Mouse (Mus musculus): ENCODE measurements around the gene Kctd14. TPM values are rescaled to one million over a fixed set of nuclear protein-coding genes. Genes with fewer than 3 reads are reported as not detected.
"Not testable (repeated sequence)": the region's sequence is repeated elsewhere in the genome, so short reads cannot be mapped to it uniquely, and the experiment has no call there.

Gene Kctd14
- 1 to 10 TPM; 3.5 to 3.6 TPM for total RNA-seq (2021)
- long read RNA-seq, experiment 1, partial matches to known transcripts = 0 of 8 reads
- long read RNA-seq, experiment 1, other reads (novel, unspliced or antisense) = 8 of 8 reads
- long read RNA-seq, experiment 2, partial matches to known transcripts = 0 of 6 reads
- long read RNA-seq, experiment 2, other reads (novel, unspliced or antisense) = 4 of 6 reads

GRCm38 (mm10) chr7:97451023-97451422 lies at the start of gene Kctd14:
Gene Kctd14, plus strand, starts transcription at chr7:97451323.
- DNase-seq (ENCODE audit: low spot score in 2 of 2) = not testable (repeated sequence)

- DNase-seq (ENCODE audit: low spot score in 2 of 2) = no peak
These were observed 44.0 kb upstream of the Kctd14 start for GRCm38 (mm10) chr7:97407145-97407544.

- no peak for DNase-seq (ENCODE audit: low spot score in 2 of 2)
These were observed 40.0 kb upstream of the Kctd14 start for GRCm38 (mm10) chr7:97411106-97411505.

GRCm38 (mm10) chr7:97411575-97411974 lies 39.5 kb upstream of the Kctd14 start:
- no peak for DNase-seq (ENCODE audit: low spot score in 2 of 2)

GRCm38 (mm10) chr7:97413981-97414380 lies 37.1 kb upstream of the Kctd14 start:
- no peak for DNase-seq (ENCODE audit: low spot score in 2 of 2)

- DNase-seq (ENCODE audit: low spot score in 2 of 2) = no peak
These were observed 36.7 kb upstream of the Kctd14 start for GRCm38 (mm10) chr7:97414426-97414825.

- DNase-seq (ENCODE audit: low spot score in 2 of 2) = no peak
These were observed 36.0 kb upstream of the Kctd14 start for GRCm38 (mm10) chr7:97414915-97415687.

DNA sequence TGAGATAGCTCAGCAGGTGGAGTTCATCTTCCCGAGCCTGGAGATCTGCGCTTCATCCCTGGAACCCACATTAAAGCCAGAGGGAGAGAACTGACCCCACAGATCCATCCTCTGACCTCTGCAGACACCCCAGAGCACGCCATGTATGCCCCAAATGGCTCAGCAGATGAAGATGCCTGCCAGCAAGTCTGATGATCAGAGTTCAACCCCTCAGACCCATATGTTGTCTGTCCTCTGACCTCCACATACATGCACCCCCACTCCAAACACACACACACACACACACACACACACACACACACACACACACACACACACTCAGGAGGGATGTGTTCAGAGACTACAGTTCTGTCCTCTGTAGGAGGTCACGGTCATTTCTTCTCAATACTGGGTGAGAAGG lies 34.6 kb upstream of the Kctd14 start:
- DNase-seq (ENCODE audit: low spot score in 2 of 2) = no peak

DNA sequence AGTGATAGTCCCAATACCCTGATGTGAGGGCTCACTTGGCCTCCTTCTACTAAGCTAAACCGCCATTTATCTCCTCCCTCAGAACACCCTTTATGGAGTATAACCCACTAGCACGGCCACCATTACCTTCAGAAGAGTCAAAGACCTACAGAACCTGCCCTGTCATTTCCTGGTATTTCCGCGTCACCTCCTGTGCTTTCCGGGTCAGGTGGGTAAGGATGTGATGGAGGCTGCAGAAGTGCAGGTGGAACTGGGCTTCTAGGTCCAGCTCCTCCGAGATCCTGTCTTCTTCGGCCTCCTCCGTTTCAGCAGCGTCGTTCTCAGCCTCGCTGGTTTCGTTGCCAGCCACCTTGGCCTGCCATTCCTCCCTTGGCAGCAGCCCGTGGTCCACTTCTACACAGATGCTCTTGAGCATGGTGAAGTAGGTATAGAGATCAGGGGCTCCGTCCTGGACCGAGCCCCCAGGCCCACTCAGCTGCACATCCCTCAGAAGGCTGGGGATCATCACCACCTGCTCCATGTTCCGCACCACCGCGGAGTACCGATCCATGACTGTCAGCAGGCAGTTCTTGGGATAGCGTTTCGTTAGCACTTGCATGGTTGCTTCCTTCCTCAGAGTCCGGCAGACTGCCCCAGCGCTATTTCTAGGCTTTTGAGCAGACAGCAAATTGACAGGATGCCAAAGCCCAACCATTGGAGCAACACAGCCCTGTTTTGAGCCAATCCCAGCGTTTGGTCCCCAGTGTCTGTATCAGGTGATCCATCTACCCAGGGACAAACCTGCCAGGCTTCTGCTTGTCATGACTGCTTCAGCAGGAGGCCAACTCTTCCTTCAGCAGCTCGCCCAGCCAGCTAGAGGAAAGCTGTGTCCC lies 34.0 kb upstream of the Kctd14 start, which contains the start of gene Thrsp:
Gene Thrsp (minus strand): TSS at position 825 of the 872 bp plus-strand sequence.
- peak; percentile 60 to 61 for DNase-seq (ENCODE audit: low spot score in 2 of 2)

GRCm38 (mm10) chr7:97418717-97419116 lies 32.4 kb upstream of the Kctd14 start:
- no peak for DNase-seq (ENCODE audit: low spot score in 2 of 2)

GRCm38 (mm10) chr7:97419163-97419562 lies 32.0 kb upstream of the Kctd14 start:
- no peak for DNase-seq (ENCODE audit: low spot score in 2 of 2)

GRCm38 (mm10) chr7:97420406-97420805 lies 30.7 kb upstream of the Kctd14 start:
- DNase-seq (ENCODE audit: low spot score in 2 of 2) = no peak

- DNase-seq (ENCODE audit: low spot score in 2 of 2) = peak in 1 of 2 experiments; percentile 30
These were observed 30.0 kb upstream of the Kctd14 start for GRCm38 (mm10) chr7:97420958-97421651.

- no peak for DNase-seq (ENCODE audit: low spot score in 2 of 2)
These were observed 27.4 kb upstream of the Kctd14 start for GRCm38 (mm10) chr7:97423754-97424153.

DNA sequence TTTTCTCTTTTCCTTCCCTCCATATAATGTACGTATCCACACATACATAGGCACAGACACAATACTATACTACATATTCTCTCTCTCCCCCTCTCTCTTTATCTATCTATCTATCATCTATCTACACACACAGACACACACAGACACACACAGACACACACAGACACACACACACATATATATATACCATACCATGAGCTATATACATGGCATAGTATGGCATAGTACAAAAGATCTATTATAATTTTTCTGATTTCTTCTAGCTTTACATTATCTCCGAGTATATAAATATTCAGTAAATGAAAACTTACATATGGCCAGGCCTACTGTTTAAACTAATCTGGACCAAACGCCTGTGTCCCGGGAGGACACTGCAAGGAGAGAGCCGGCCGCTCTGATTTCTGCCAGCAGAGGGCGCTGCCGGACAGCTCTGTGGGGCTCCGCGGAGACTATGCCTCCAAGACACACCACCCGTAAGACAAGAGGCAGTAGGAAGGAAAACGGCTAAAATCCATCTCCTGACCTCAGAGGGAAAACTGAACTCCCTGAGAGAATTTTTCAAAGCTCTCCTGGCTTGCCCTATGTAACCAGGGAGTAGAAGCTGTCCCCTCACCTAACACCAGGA lies 26.4 kb upstream of the Kctd14 start:
- DNase-seq (ENCODE audit: low spot score in 2 of 2) = peak; percentile 89 to 91

- DNase-seq (ENCODE audit: low spot score in 2 of 2) = peak in 1 of 2 experiments; percentile 46
These were observed 24.6 kb upstream of the Kctd14 start for GRCm38 (mm10) chr7:97426566-97426965.

GRCm38 (mm10) chr7:97427296-97427695 lies 23.8 kb upstream of the Kctd14 start:
- no peak for DNase-seq (ENCODE audit: low spot score in 2 of 2)

DNA sequence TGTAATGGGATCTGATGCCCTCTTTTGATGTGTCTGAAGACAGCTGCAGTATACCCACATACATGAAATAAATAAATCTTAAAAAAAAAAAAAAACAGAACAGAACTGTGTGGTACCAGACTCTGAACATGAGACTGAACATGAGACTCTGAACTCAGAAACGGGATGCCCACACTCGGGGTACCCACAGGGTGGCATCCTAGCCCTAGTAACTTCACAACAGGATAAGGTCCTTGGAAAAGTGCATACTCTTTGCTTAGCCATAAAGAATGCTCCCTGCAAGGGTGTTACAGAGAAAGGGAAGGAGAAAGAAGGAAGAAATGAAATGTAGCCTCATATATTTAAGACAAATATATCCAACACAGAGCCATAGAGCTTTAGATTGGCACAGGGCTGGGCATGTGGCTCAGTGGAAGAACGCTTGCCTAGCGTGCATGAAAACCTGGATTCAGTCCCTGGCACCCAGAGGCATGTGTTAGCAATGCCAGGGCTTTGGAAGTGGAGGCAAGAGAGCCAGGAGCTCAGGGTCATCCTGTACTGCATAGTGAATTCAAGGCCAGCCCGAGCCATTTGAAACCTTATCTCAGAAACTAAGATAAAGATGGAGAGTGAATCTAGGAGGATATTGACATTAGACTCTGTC lies 23.2 kb upstream of the Kctd14 start:
- no peak for DNase-seq (ENCODE audit: low spot score in 2 of 2)

GRCm38 (mm10) chr7:97429705-97430104 lies 21.4 kb upstream of the Kctd14 start:
- no peak for DNase-seq (ENCODE audit: low spot score in 2 of 2)

GRCm38 (mm10) chr7:97433517-97433916 lies 17.6 kb upstream of the Kctd14 start:
- not testable (repeated sequence) for DNase-seq (ENCODE audit: low spot score in 2 of 2)
